Mouse (Mus musculus): ENCODE results near the gene Ggact. TPM values are rescaled to one million over a fixed set of nuclear protein-coding genes. Genes with fewer than 3 reads are reported as not detected.

The Ggact gene
- 14.2 and 16.4 TPM in 2 replicates for polyA plus RNA-seq (2014; fragmentation: Nextera tagmentation; extraction: Ambion mirVana)

DNA sequence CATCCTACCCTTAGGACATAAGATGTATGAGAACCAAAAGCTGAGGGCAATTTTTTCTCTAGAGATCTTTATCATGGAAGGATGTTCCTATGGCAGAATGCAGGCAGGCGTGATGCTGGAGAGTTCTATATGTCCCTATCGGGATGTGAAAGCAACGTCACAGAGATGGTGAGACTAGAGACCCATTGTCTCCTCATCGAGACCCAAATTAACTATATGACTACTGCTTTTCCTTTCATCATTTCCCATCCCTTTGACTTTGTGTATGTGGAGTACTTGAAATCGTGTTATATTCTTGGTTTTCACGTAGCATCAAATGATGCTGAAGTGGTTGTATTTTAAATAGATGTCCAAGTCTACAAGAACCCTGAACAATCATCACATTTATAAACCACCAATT, at the start of gene Ggact:
Gene Ggact (minus strand): TSS at position 101 of the 400 bp plus-strand sequence.
- ATAC-seq (ENCODE audit: low FRiP score, low TSS enrichment) = no peak

DNA sequence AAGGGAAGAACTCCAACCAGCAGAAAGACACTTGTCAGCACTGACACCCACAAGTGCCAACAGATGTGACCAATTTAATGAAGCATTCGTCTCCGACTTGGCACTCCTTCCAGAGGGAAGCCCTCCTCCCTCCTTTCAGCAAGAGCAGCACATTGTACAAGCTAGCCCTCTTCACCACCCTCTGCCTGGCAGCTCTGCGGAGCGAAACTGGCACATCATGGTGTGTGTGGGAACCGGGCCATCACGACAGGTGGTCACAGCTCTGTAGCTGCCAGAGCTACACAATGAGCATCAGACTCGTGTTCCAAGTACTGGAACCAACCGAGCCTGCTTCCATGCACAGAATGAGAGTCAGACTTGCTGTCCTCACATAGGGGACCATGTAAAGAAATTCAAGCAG, 44.4 kb upstream of the Ggact start:
- ATAC-seq (ENCODE audit: low FRiP score, low TSS enrichment) = no peak
- 89% methylated on average over 8 of the region's 8 CpGs for WGBS
- H3K36me3 ChIP-seq (ENCODE audit: control insufficient read depth, insufficient read depth, low read length) = peaks cover 21% of the 10 kb centered on the region; the same call in 1 of the 2 replicates

More for the DNA sequence above, at the start of gene Ggact:
- peaks cover 2% of the 10 kb centered on the region; the same call in 1 of the 2 replicates for H3K9me3 ChIP-seq (ENCODE audit: control insufficient read depth, low read length)
- H3K27ac ChIP-seq (ENCODE audit: low read depth, low read length) = 0 out of 2 replicates have a peak within 1 kb of the TSS, but pooled peaks have one; percentile 6
- H3K36me3 ChIP-seq (ENCODE audit: control insufficient read depth, insufficient read depth, low read length) = peaks cover 3% of the 10 kb centered on the region; the same call in 1 of the 2 replicates
- no peaks in the 10 kb centered on the region for H3K4me1 ChIP-seq (ENCODE audit: control insufficient read depth, insufficient read depth, low read length)
- peak within 1 kb of the TSS; percentile 62 for H3K9ac ChIP-seq (ENCODE audit: low read depth, low read length)
- H3K27me3 ChIP-seq (ENCODE audit: control insufficient read depth, insufficient read depth, low read length) = no peaks in the 10 kb centered on the region
- WGBS = 84% methylated on average over 6 of the region's 6 CpGs
- H3K4me2 ChIP-seq (replicated peaks; ENCODE audit: low read depth, low read length) = peak within 1 kb of the TSS; percentile 92
- H3K4me3 ChIP-seq (ENCODE audit: low read length) = peak within 1 kb of the TSS; percentile 64

DNA sequence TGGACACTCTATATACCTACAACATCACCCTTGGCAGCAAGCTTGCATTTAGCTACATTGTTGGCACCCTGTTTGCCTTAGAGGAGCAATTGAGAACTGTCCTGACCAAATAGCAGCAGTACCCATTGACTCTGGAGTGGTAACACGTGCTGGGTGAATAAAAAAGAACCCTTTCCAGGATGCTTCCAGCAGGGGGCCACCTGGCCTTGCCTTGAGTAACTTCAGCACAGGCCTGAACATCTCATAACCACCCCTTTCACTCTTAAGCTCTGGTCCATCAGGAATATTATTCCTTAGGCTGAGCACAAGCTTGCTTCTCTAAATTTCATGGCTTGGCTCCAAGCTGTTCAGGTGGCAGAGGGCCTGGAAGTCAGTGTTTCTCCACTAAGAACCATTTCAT, 39.8 kb upstream of the Ggact start:
- no peaks in the 10 kb centered on the region for H3K27me3 ChIP-seq (ENCODE audit: control insufficient read depth, insufficient read depth, low read length)
- H3K4me3 ChIP-seq (ENCODE audit: low read length) = no peak overlapping the region
- H3K4me1 ChIP-seq (ENCODE audit: control insufficient read depth, insufficient read depth, low read length) = no peaks in the 10 kb centered on the region
- no peaks in the 10 kb centered on the region for H3K9me3 ChIP-seq (ENCODE audit: control insufficient read depth, low read length)
- WGBS = 17% methylated on average over 1 of the region's 1 CpGs
- H3K9ac ChIP-seq (ENCODE audit: low read depth, low read length) = no peak overlapping the region
- H3K4me2 ChIP-seq (replicated peaks; ENCODE audit: low read depth, low read length) = no peak overlapping the region
- peak; percentile 78 for ATAC-seq (ENCODE audit: low FRiP score, low TSS enrichment)
- H3K27ac ChIP-seq (ENCODE audit: low read depth, low read length) = no peak overlapping the region
- peaks cover 17% of the 10 kb centered on the region; the same call in 1 of the 2 replicates for H3K36me3 ChIP-seq (ENCODE audit: control insufficient read depth, insufficient read depth, low read length)

More for the DNA sequence above, 44.4 kb upstream of the Ggact start:
- Histone ChIP-seq H3K9ac (ENCODE audit: low read depth, low read length) (no peak overlapping the region), H3K4me2 (replicated peaks; ENCODE audit: low read depth, low read length) (no peak overlapping the region), H3K27ac (ENCODE audit: low read depth, low read length) (no peak overlapping the region), H3K4me3 (ENCODE audit: low read length) (no peak overlapping the region), H3K4me1 (ENCODE audit: control insufficient read depth, insufficient read depth, low read length) (no peaks in the 10 kb centered on the region), H3K27me3 (ENCODE audit: control insufficient read depth, insufficient read depth, low read length) (no peaks in the 10 kb centered on the region), H3K9me3 (ENCODE audit: control insufficient read depth, low read length) (no peaks in the 10 kb centered on the region)

DNA sequence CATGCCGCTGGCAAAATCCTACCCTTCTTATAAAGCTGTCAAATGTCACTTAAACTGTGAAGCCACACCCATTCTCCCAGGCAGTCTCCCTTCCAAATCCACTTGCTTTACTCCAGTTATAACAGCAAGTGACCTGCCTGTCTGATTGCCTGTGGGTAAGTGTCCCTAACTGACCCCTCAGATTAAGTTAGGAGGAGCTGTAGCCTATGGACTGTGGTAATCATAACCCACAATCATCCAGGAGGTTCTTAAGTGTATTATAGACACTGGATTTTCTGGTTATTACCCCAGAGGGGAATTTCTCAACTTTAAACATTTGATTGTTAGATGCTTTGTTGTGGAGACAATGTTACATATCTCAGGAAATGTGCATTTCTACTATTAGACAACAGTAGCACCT, 39.0 kb upstream of the Ggact start:
- H3K4me1 ChIP-seq (ENCODE audit: control insufficient read depth, insufficient read depth, low read length) = no peaks in the 10 kb centered on the region
- H3K27ac ChIP-seq (ENCODE audit: low read depth, low read length) = no peak overlapping the region
- no peaks in the 10 kb centered on the region for H3K27me3 ChIP-seq (ENCODE audit: control insufficient read depth, insufficient read depth, low read length)
- H3K4me2 ChIP-seq (replicated peaks; ENCODE audit: low read depth, low read length) = no peak overlapping the region
- no peaks in the 10 kb centered on the region for H3K9me3 ChIP-seq (ENCODE audit: control insufficient read depth, low read length)
- no peak overlapping the region for H3K9ac ChIP-seq (ENCODE audit: low read depth, low read length)
- peaks cover 17% of the 10 kb centered on the region; the same call in 1 of the 2 replicates for H3K36me3 ChIP-seq (ENCODE audit: control insufficient read depth, insufficient read depth, low read length)
- ATAC-seq (ENCODE audit: low FRiP score, low TSS enrichment) = no peak
- no peak overlapping the region for H3K4me3 ChIP-seq (ENCODE audit: low read length)
- WGBS = 86% methylated on average over 1 of the region's 1 CpGs

DNA sequence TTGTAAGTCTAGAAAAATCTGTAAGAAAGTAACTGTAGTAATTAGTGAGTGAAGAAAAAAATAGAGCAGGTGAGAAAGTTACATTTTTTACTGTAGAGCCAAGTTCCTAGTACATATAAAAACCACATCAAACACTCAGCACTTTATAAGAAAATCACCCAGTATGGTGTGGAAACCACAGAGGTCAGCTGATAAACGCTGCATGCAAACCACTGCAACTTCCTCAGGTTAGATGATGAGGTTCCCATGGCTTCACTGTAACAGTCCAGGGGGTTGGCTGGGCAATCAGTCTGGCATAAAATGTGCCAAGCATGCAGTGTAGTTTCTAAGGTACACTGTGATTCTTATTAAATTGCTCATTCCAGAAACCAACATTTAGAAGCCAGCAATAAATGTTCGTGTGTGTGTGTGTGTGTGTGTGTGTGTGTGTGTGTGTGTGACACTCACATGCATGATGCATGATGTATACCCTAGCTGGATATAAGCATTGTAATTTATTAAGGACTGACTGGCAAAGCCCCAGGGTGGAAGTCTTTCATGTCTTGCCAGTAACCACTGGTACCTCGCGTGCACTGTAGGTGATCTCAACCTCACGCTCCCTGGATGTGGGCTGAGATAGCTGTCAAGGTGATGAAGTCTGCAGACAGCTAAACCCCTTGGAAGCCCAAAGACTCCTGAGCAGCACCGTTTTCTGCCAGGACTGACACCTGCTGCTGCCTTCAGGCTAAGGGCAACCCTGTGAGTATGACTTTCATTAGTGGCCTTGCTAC, 38.3 kb upstream of the Ggact start:
- Histone ChIP-seq H3K36me3 (ENCODE audit: control insufficient read depth, insufficient read depth, low read length) (peaks cover 17% of the 10 kb centered on the region; the same call in 1 of the 2 replicates), H3K4me3 (ENCODE audit: low read length) (no peak overlapping the region), H3K9me3 (ENCODE audit: control insufficient read depth, low read length) (no peaks in the 10 kb centered on the region), H3K4me1 (ENCODE audit: control insufficient read depth, insufficient read depth, low read length) (no peaks in the 10 kb centered on the region), H3K27ac (ENCODE audit: low read depth, low read length) (no peak overlapping the region), H3K9ac (ENCODE audit: low read depth, low read length) (no peak overlapping the region), H3K4me2 (replicated peaks; ENCODE audit: low read depth, low read length) (no peak overlapping the region), H3K27me3 (ENCODE audit: control insufficient read depth, insufficient read depth, low read length) (no peaks in the 10 kb centered on the region)
- no peak for ATAC-seq (ENCODE audit: low FRiP score, low TSS enrichment)
- 87% methylated on average over 6 of the region's 6 CpGs for WGBS

DNA sequence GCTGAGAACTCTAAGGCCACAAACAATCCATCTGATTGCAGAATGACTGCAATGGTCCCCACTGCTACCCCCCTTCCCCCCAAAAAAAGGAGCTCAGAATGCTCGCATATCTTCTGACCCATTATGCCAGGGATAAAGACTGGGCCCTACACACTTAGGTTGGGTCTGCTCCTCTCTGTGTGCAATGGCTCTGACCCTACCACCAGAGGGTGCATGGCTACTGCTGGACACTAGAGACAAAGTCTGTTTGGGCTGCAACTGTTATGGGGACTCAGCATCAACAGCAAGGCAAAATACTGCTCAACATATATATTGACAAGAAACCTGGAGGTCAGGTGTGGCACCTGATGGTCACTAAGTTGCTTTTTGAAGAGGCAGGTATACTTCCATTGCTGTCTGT, 37.4 kb upstream of the Ggact start:
- peaks cover 17% of the 10 kb centered on the region; the same call in 1 of the 2 replicates for H3K36me3 ChIP-seq (ENCODE audit: control insufficient read depth, insufficient read depth, low read length)
- H3K4me1 ChIP-seq (ENCODE audit: control insufficient read depth, insufficient read depth, low read length) = no peaks in the 10 kb centered on the region
- H3K9ac ChIP-seq (ENCODE audit: low read depth, low read length) = no peak overlapping the region
- no peak overlapping the region for H3K4me3 ChIP-seq (ENCODE audit: low read length)
- WGBS = 92% methylated on average over 1 of the region's 1 CpGs
- no peak; the same call in 1 of the 2 replicates for ATAC-seq (ENCODE audit: low FRiP score, low TSS enrichment)
- no peak overlapping the region for H3K4me2 ChIP-seq (replicated peaks; ENCODE audit: low read depth, low read length)
- no peaks in the 10 kb centered on the region for H3K9me3 ChIP-seq (ENCODE audit: control insufficient read depth, low read length)
- H3K27me3 ChIP-seq (ENCODE audit: control insufficient read depth, insufficient read depth, low read length) = no peaks in the 10 kb centered on the region
- no peak overlapping the region for H3K27ac ChIP-seq (ENCODE audit: low read depth, low read length)

DNA sequence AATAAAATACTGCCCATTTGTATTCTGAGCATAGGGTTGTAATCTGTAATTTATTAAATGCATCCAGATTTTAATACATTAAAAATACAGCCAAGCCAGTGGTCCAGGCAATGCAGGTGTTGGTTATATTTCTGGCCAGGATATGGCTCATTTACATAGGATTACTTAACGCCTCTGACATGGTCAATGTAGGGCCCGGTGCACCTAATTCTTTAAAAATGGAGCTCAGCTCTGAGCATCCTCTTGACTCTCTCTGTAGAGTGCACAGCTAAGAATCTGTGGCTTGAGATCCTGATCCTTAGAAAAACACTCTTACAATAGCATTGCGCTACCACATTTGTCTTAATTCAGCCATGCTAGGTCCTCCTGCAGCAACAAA, 29.9 kb upstream of the Ggact start:
- 43% methylated on average over 3 of the region's 3 CpGs for WGBS
- Histone ChIP-seq H3K4me3 (ENCODE audit: low read length) (no peak overlapping the region), H3K9ac (ENCODE audit: low read depth, low read length) (no peak overlapping the region), H3K27ac (ENCODE audit: low read depth, low read length) (no peak overlapping the region; the same call in 1 of the 2 replicates), H3K4me1 (ENCODE audit: control insufficient read depth, insufficient read depth, low read length) (no peaks in the 10 kb centered on the region), H3K4me2 (replicated peaks; ENCODE audit: low read depth, low read length) (no peak overlapping the region), H3K27me3 (ENCODE audit: control insufficient read depth, insufficient read depth, low read length) (0 out of 2 replicates have a peak, but pooled peaks cover 3% of the 10 kb centered on the region), H3K36me3 (ENCODE audit: control insufficient read depth, insufficient read depth, low read length) (peaks cover 26% of the 10 kb centered on the region), H3K9me3 (ENCODE audit: control insufficient read depth, low read length) (no peaks in the 10 kb centered on the region)
- ATAC-seq (ENCODE audit: low FRiP score, low TSS enrichment) = peak; percentile 56; the same call in 1 of the 2 replicates

DNA sequence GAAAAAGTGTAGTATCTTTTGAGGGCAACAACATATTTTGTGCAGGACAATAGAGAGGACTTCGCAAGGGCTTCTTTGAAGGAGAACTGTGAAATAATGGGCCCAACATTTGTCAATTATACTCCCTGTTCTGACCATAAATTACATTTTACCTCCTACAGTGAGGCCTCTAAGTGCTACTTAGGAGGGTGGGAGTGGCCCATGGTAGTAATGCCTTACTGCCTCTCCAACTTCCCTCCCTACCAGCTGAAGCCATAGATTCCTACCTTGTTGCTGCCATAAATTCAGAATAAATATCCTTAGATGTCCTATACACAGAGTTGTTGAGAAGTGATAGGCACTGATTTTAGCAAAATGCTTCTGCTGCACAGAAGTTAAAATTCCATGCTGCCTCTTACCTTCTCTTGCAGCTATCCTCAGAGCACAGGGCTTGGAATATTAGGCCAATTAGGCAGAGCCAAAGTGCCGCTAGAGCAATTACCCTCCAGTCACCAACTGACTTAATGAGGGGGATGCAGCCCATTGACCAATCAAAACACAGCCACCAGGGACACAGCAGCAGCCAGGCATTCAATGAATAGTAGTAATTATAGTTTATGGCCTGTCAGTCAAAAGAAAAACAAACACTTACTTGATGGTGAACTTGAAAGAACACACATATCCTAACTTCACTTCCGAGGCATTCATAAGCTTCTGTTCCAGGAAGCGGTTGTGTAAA, 29.4 kb upstream of the Ggact start:
- Histone ChIP-seq H3K27me3 (ENCODE audit: control insufficient read depth, insufficient read depth, low read length) (0 out of 2 replicates have a peak, but pooled peaks cover 3% of the 10 kb centered on the region), H3K9ac (ENCODE audit: low read depth, low read length) (no peak overlapping the region), H3K36me3 (ENCODE audit: control insufficient read depth, insufficient read depth, low read length) (peaks cover 26% of the 10 kb centered on the region), H3K27ac (ENCODE audit: low read depth, low read length) (no peak overlapping the region), H3K4me3 (ENCODE audit: low read length) (no peak overlapping the region), H3K4me1 (ENCODE audit: control insufficient read depth, insufficient read depth, low read length) (no peaks in the 10 kb centered on the region), H3K9me3 (ENCODE audit: control insufficient read depth, low read length) (no peaks in the 10 kb centered on the region), H3K4me2 (replicated peaks; ENCODE audit: low read depth, low read length) (no peak overlapping the region)
- WGBS = 24% methylated on average over 4 of the region's 4 CpGs
- ATAC-seq (ENCODE audit: low FRiP score, low TSS enrichment) = peak; percentile 91

DNA sequence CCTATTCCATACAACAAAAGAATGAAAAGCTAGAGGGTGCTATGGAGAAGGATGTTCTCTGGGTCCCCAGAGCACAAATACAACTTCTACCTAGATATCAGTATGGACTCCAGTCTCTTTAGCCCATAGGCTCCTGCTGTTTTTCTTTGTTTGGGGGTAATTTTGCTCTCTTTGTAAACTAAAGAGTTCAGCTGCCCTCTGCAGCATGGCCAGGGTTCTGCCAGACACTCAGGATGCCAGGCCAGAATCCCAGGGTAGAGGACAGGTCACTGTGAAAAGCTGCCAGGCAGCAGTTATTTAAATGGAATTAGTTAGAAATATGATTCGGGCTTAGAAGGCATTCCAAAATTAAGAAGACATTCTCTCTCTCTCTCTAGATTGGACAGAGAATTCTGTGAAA, 22.9 kb upstream of the Ggact start:
- H3K27me3 ChIP-seq (ENCODE audit: control insufficient read depth, insufficient read depth, low read length) = 0 out of 2 replicates have a peak, but pooled peaks cover 2% of the 10 kb centered on the region
- H3K4me3 ChIP-seq (ENCODE audit: low read length) = no peak overlapping the region
- WGBS = 95% methylated on average over 1 of the region's 1 CpGs
- ATAC-seq (ENCODE audit: low FRiP score, low TSS enrichment) = no peak
- H3K9me3 ChIP-seq (ENCODE audit: control insufficient read depth, low read length) = no peaks in the 10 kb centered on the region
- H3K9ac ChIP-seq (ENCODE audit: low read depth, low read length) = no peak overlapping the region
- H3K36me3 ChIP-seq (ENCODE audit: control insufficient read depth, insufficient read depth, low read length) = peaks cover 29% of the 10 kb centered on the region
- H3K4me1 ChIP-seq (ENCODE audit: control insufficient read depth, insufficient read depth, low read length) = no peaks in the 10 kb centered on the region
- H3K27ac ChIP-seq (ENCODE audit: low read depth, low read length) = no peak overlapping the region
- H3K4me2 ChIP-seq (replicated peaks; ENCODE audit: low read depth, low read length) = no peak overlapping the region

All from kidney, embryonic 14.5 days (tissue).